Mouse (Mus musculus): ENCODE data around the gene Sall1.

Gene Sall1

DNA sequence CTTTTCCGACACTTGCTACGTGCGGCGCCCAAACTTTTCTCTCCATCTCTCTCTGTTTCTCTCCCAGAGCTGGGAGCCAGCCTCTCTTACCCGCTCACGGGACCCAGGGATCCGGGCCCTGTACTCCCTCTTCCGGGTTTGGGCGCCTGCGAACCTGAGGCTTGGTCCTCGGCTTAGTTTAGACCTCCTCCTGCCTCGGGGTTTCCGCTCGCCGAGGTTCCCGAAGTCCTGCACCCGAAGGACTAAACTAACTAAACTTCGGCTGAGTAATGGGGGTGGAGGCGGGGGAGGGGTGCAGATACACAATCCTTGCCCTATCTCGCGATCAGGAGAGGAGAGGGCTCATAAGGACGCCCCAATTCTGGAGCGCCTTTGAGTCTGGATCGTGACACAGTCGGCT is at the start of gene Sall1:
TSS of gene Sall1 (minus strand) at position 223 of the 400 bp plus-strand sequence.
- DNase-seq: no peak

DNA sequence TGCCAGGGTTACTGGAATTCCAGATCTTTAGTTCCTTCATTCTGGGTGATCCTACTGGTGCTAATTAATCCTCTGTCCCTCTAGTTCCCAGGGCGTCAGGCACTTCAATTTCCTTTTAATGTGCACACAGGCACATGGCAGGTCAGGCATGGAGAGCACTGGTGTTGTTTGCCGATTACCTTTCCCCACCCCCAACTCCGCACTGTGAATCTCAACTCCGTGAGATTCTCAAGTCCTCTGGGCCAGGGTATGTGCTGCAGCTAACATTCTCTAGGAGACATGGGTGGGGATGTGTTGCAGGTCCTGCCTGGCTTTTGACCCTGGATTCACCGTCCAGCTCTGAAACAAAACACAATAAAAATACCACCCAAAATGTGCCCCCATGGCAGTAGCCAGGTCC is 46.0 kb upstream of the Sall1 start:
- DNase-seq: no peak

DNA sequence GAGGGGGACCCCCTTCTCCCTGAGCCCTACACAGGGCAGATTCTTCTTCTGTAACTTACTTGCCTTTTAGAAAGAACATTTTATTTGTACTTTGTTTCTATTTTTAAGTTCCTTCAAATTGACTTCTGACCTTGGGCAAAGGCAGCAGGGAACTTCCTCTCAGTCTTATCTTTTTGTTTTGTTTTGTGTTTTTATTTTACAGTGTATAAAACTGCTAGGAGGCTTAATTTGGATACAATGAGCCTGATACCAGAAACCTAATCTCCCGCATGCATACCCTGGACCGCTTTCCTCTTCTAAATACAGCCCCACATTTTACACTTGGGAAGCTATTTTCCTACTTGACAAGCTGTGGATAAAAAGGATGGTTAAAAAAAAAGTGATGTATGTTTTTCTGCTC is 35.2 kb upstream of the Sall1 start:
- DNase-seq: no peak

DNA sequence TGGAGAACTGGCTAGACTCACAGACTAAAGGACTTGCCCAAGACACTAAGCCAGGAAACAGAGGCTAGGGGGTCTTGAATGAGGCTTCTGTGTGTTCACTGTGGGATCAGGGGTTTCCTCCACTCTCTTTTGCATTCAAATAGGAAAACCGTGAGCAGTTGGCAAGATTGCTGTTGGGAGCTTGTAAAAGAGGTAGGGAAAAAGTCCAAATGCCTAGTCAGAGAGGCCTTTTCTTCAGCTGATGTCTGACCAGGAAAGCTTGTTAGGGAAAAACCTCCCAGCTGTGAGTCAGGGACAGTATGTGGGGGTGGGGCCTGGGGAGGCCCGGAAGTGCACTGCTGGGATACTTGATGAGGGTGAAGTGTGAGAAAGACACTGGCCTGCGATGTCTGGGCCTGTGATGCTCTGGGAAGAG is 29.0 kb upstream of the Sall1 start:
- no peak for DNase-seq

DNA sequence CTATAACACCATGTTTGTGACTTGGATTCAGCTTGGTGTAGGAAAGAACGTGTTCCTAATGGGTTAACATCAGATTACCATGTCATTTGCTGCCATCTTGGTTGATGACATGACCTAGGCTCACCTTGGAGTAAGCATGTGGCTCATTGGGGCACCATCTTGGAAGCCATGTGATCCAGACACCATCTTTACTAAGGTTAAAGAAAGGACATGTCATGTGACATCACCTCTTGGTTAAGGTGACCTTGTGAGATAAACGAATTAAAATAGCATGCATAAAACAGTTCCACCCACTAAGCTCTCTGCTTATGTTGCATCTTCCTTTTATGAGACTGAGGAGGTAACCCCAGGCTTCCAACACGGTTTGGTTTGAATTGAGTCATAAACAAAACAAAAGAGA is 23.5 kb upstream of the Sall1 start:
- DNase-seq: no peak

DNA sequence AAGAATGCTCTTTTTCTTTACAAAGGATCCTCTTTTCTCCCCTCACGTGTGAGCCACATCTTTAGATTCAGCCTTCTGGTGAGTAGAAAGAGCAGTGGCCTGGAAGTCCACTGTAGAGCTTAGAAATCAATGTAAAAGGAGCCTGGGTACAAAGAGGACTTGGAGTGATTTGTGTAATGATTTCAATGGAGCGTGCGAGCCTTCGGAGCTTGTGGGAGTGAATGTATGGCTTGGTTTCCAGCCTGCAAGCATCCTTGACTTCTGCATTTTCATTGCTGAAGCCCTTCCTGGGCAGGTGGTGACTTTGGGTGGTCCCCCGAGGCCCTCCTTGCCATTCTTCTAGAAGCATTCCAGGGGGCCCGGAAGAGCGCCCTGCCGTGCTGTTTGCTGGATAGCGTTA is 20.1 kb upstream of the Sall1 start:
- DNase-seq: no peak

DNA sequence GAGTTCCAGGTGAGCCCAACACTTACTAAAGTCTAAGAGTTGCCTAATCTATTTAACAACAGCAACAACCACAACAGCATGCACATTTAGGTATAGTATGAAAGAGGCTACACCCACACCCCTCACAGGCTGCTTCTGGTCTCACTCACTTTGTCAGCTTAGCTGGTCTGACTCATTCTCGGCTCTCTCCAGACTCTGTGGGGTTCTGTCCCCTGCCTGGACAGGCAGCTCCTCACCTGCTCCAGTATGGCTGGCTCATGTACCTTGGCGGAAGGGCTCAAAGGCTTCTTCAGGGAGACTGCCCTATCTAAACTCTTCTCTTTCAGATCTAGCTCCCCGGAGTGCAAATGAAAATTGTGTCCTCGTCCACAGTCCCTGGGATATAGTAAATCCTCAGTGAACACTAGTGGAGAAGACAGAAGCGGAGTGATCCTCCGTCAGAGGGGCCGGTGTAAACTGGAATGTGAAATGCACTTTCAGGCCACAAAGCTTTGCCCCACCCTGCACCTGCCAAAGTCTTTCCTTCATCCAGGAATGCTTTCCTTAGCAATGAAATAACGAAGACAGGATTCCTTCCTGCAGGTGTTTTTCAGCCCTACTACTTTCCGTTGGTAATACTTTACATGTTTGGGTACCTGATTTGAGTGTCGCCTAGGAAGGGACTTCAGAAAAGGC is 19.5 kb upstream of the Sall1 start:
- no peak for DNase-seq

DNA sequence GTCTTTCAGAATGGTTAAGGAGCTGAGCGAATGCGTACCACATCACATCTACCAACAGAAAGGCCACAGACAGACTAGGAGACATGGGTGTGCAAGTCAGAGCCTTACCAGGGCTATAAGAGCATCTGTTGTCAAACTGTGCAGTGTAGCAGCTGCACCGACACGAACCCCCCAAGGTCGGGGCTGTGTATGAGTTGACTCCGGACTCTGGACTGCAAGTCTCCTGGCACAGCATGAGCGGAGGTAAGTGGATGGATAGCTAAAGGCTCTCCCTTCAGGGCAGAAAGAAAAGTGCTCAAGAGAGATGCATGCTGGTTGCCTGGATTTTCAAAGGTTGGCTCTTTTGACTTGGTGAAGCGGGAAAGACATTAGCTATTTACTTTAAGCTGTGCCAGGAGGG is 16.8 kb upstream of the Sall1 start:
- DNase-seq: no peak

DNA sequence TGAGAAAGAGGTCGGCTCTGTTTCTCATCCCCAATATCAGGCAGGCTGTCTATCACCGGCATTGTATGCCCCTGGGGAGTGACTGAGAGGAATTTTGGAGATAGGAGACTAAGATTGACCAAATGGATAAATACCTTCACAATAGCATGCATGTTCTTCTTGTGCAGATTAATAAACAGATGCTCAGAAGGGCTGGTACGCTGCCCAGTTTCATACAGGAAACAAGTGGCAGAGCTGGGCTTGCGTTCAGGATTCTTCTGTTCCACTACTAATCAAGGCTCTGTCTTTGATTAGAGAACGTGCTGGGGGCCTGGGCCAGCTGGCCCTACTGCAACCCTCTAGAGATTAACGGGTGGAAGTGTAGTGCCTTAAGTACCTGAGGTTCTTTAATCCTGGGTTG is 15.5 kb upstream of the Sall1 start:
- no peak for DNase-seq

DNA sequence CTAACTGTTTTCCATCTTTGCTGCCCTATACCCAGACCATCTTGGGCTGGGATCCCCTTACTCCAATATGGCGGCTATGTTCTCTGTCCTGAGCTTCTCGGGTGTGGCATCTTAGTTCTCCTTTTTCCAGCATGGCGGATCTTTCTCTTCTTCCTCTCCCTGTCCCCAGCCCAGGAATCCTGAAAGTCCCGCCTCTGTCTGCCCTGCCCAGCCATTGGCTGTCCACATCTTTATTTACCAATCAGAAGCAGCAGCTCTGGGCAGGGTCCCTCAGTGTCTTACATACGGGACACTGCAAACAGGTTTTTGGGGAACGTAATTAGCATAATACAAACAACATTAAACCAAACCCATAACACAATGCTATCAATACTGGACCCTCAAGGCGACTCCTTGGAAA is 8.9 kb upstream of the Sall1 start:
- DNase-seq: no peak

DNA sequence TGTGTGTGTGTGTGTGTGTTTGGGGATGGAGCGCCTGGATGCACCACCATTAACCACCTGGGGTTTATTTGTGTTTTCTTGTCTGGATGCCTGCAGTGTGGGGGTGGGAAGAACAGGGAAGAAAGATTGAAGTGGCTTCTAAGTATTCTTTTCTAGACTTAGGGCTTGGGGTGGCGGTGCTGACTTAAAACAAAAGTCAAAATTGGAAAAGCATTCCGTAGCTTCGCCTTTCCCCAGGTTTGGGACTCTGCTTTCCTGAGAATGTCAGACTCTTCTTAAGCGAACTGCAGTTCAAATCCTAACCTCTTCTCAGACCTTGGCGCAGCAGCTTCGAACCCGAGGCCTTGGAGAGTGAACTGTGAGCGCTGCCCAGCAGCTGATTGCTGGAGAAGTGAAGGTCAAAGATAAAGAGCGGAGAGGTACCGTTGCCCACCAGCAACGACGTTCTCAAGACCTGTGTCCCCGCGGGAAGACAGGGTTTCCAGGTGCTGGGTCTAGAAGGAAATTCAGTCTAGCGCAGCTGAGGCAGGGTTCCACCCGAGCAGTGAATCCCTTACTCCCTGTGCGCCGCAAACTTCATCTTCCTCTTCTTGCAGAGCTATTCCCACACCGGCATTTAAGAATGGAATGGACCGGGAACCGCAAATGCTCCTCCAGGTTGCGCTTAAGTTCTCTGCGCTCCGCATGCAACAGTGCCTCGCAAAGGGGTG is 2.8 kb upstream of the Sall1 start:
- DNase-seq: no peak

DNA sequence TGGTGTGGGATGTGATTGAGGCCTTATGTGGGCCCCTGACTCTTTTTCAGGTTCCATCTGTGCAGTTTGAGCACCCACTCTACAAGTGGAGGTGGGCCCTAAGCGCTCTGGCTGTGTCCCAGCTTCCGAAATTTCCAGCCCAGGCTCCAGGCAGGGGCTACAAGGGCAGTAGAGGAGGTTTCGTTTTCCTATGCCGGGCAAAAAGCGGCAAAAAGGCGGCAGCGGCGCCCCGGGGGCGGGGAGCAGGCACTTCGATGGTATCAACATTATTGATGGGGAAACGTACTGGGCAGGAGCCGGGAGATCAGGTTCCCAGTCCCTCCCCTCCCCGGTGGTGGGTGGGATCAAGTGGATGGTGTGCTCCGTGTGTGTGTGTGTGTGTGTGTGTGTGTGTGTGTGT is 2.3 kb upstream of the Sall1 start:
- no peak for DNase-seq

DNA sequence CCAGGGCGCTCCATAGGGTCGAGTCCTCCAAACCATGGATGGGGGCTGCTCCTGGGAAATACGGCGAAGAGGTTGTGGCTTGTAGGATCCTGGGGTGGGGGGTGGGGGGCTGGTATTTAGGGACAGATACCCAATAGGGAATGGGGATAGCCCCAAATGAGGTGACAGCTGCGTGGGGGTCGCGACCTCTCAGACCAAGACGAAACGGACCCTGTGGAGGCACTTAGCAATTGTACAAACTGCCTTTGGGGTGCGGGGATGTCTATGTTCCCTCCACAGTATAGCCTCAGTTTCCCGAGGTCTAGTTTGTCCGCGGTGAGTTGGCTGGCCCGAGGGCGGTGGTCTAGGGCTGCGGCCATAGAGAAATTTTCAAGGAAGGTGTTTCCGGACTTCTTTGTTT is 1.8 kb upstream of the Sall1 start:
- DNase-seq: no peak

DNA sequence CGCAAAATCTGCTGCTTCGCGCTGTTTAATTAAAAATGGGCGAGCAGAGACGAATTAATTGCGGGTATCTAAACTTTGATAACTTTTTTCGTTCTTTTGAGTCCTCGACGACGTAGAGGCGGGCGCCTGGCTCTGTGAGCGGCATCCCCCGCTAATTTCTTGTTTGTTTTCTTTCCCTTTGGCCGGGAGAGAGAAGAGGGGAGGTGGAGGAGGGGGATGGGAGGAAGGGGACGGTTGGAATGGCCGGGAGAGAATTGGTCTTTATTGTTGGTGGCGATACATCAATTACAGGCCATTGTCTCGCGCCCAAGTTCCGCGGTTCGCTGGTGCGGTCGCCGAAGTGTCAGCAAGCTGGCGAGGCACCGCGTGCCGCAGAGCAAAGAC is 1.2 kb upstream of the Sall1 start:
- no peak for DNase-seq

DNA sequence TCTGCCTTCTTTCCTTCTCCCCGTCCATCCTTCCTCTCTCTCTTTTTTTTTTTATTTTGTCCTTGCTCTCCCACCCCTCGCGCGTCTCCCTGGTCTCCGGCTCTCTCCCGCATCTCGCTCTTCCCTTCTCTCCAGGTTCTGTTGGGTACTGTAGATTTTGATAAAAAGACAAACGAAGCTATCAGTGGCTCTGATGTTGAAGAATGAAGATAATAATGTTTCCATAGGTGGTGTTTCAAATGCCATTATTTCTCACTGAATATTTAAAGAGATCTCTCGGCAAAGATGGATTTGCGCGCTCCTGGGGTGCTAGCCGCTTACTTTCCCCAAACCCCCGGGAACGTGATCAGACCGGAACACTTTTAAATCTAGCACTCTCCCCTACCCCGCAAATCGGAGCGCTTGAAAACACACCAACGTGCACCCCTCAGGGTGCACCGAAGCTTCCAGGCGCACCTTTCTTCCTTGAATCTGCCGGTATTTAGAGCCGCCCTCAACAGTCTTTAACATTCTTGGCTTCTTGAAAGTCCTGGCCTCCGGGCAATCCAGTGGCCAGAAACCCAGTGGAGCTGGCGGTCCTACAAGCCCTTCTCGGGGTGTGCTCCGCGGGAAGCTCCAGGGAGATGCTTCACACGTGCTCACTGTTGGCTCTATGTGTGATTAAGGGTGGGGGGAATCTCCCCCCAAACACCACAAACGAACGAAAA is 702 bp upstream of the Sall1 start:
- no peak for DNase-seq

DNA sequence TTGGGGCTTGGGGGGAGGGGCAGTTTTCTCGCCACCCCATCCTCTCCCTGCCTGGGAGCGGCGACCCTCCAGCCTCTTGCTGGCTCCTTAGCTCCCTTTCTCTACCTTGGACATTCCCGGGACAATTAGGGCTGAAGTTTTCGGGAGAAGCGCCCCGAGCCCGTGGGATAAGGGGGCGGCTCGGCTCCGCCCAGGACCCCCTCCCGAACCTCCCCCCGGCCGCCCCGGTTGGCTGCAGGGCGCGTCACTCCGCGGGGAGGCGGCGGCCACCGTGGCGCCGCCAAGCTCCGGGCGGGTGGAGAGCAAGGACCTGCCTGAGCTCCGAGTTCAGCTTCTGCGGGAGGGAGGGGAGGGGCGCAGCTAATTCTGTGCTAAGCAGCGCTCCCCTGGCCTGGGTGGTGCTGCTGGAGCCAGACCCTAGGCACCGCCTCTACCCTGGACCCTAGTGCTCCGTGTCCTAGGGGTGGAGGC is 556 bp downstream of the Sall1 start:
- DNase-seq: no peak

DNA sequence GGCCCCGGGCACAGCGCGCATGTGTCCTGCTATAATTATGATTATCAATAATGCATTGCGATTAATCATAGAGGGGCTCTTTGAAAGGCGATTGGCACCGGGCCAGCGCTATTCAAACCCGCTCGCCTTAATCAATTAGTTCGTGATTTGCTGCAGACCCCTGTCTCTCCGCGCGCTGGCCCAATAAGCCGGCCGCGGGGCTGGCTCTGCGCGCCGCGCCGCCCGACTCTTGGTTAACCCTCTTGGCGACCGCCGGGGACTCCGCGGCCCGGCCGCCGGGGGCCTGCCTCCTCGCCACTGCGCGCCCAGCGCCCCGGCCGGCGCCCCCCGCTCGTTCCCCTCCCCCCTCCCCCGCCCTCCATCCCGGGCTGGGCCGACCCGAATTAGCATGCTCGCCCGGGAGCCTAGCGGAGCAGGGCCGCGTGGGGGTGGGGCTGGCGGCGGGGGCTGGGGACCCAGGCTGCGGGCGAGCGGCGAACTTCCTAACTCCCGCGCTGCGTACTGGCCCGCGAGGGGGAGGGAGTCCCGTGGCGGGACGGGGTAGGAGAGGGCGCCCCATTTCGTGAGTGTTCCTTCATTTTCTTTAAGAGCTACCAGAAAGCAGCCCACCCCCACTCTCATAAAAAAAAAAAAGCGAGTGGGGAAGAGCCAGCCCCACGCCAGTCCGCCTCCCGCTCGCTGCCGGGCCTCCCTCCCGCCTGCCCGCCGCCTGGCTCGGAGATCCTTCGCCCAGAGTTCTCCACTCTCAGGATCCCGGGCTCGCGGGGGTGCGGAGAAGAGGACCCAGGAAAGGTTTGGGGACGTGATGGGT is 1.2 kb downstream of the Sall1 start:
- no peak for DNase-seq

DNA sequence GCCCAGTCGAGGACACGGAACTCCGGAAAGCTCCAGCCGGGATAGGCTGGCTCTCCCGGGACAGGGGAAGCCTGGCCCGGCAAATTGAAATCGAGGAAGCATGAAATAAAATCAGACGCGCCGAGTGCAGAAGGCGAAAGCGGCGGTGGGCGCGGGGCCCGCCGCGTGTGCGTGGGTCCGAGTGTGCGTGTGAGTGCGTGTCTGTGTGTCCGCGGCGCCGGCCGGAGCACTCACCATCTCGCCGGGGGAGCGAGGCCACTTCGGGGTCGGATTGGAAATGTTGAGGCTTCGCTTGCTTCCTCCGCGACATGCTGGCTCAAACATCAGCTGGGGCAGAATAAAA is 1.9 kb downstream of the Sall1 start:
- no peak for DNase-seq

DNA sequence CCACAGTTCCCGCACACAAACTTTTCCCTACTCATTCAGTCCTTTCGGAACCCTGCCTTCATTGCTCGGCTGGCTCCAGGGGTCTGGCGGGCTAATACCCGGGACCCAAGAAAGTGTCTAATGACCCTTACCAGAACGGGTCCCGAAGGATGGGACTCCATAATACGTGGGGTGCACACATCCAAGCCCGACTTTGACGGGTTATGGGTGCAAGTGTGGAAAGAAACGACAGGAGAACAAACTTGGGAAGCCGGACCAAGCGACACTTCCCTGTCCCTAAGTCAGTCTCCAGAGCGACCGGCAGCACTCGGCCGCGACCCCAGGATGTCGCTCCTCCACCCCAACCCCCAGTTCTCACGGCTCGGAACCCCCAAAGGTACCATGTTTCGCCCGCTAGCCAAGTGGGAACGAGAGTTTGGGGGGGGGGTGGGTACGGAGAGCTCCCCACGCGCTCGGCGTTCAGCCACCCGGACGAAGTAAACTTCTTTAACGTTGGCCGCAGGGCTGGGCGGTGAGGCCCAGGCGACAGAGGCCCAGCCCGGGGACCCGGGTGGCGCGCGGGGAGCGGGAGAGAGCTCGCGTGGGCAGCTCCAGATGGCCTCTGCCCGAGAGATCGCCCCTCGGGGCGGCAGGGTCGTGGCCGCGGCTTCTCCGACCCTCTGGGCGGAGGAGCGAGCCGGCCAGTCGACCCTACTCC is 2.4 kb downstream of the Sall1 start:
- DNase-seq: no peak

DNA sequence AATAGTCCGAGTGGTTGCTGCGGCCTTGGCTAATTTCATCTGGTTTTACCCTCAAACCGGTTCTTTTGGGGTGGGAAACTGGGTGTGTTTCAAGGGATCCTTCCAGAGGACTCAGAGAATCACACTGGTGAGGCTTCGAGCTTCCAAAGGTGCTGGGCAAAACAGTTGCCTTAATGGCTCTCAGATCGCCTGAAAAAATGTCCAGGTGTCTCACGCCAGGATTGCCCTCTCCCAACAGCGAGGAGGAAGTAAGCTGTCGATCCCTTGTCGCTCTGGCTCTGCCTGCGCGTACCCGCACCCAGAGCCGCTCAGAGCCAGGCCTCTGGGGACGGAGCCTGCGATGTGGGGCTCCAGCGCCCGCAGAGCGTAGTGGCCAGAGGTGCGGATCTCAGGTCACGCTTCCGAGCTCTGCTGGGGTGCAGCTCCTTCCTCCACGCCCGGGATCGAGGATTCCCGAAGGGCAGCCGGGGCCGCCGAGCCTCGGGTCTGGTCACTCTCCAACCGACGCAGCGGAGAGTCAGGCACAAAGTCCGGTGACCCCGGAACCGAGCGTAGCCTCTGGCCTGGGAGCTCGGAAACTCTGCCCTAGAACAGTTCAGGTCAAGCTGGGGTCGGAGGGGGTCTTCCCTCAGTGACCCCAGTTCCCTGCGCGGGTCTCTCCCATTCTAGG is 3.1 kb downstream of the Sall1 start:
- DNase-seq: no peak

DNA sequence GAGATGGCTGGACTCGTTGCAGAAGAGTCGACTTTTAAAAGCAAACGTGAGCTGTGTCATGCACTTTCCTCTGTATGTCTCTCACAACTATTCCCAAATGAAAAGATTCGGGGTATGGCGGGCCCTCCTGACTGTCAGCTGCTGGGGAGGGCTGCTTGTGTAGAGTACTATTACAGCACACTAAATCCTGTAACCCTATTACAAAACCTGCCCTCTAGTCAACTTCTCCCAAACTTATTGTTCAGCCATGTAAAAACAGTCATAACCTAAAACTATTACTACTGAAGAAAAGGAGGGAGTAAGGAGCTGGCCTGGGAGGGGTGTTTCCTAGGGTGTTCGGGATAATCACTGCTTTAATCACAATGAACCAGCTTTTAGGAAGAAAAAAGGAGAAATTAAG is 4.1 kb downstream of the Sall1 start:
- no peak for DNase-seq

DNA sequence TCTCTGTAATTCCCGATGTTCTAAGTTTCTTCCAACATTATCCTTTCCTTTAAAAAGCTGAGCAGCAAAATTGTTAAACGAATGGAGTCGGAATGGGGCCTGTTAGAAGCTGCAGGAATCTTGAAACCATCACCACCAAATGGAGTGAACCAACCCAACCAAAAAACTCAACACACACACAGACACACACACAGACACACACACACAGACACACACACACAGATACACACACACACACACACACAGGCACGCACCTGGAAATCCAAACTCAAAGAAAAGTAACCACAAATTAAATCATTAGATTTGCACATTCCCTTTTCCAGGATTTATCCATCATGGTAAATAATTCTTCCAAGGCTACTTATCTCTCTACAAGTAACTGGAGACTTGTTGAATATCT is 5.0 kb downstream of the Sall1 start:
- no peak for DNase-seq
